Mouse (Mus musculus): ENCODE data around the gene Lrrc8c.

GRCm38 (mm10) chr5:105627093-105627492 lies 107.9 kb downstream of the Lrrc8c start:
- TF ChIP-seq CTCF (IDR thresholded peaks at IDR 0.05; ENCODE audit: borderline replicate concordance, control insufficient read depth, extremely low read depth, insufficient read depth, low read length, poor library complexity) (no peak), POLR2A (IDR thresholded peaks at IDR 0.05; ENCODE audit: control insufficient read depth, extremely low read depth, insufficient read depth, low read length, poor library complexity) (no peak)

All from thymus, adult 2 months (tissue).